Mouse (Mus musculus): Measurements from ENCODE around the gene Olfr1414. TPM values are rescaled to one million over a fixed set of nuclear protein-coding genes. Genes with fewer than 3 reads are reported as not detected.

Olfr1414 gene
- total and polyA plus RNA-seq, 2 experiments from 2014 or later = not detected

DNA sequence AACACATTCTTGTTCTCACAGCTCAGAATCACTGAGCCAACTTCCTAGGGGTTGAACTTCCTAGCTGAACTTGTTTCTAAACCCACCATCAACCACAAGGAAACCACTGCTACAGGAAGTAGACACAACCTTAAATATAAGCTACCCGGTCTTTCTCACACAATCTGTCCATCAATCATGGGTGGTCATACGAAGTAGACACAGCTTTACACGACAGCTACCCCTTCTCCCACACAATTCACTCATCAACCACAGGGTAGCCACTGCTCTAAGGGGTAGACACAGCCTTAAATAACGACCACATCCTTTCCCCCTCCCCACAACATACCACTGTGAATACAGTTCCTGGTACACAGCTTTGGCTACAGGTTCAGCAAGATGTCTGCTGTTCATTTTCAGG lies 49.6 kb downstream of the Olfr1414 start:
- ATAC-seq (no peak), DNase-seq (ENCODE audit: low spot score) (no peak)
- H3K9ac ChIP-seq (replicated peaks; ENCODE audit: low read length) = no peak overlapping the region
- no peak for TF ChIP-seq CTCF (IDR thresholded peaks at IDR 0.05; ENCODE audit: low read depth)
- no peaks in the 10 kb centered on the region for H3K9me3 ChIP-seq (ENCODE audit: low read length)
- no peak overlapping the region for H3K4me2 ChIP-seq (ENCODE audit: low read depth, low read length)
- H3K36me3 ChIP-seq (ENCODE audit: insufficient read depth, low read length) = peaks cover 60% of the 10 kb centered on the region
- no peak overlapping the region for H3K27ac ChIP-seq
- H3K4me1 ChIP-seq (ENCODE audit: insufficient read depth, low read length) = no peaks in the 10 kb centered on the region; the same call in 1 of the 2 replicates
- WGBS = 91% methylated on average over 4 of the region's 4 CpGs
- H3K4me3 ChIP-seq (ENCODE audit: low read length) = no peak overlapping the region
- no peaks in the 10 kb centered on the region for H3K27me3 ChIP-seq (ENCODE audit: insufficient read depth, low read length)

DNA sequence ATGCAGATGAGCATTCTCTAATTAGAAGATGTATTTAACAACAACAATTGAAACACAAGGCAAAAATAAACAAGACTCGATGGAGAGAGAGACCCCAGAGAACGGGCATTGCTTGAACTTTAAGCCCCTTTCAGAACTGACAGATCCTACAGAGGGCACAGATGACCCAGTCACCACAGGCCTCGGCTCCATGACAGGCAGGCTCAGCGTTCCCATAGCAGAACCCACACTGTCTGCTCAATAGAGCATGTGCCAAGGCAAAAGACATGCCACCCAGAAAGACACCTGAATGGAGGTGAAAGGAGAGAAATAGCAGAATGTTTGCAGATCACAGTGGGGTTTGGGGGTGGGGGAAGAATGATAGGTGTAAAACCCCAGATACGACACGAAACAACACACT lies 60.0 kb downstream of the Olfr1414 start:
- 78% methylated on average over 6 of the region's 6 CpGs for WGBS
- H3K27ac ChIP-seq = no peak overlapping the region
- H3K9ac ChIP-seq (replicated peaks; ENCODE audit: low read length) = no peak overlapping the region
- H3K27me3 ChIP-seq (ENCODE audit: insufficient read depth, low read length) = no peaks in the 10 kb centered on the region
- ATAC-seq (no peak), DNase-seq (ENCODE audit: low spot score) (no peak)
- H3K4me1 ChIP-seq (ENCODE audit: insufficient read depth, low read length) = no peaks in the 10 kb centered on the region
- no peak for TF ChIP-seq CTCF (IDR thresholded peaks at IDR 0.05; ENCODE audit: low read depth)
- peaks cover 71% of the 10 kb centered on the region for H3K36me3 ChIP-seq (ENCODE audit: insufficient read depth, low read length)
- no peaks in the 10 kb centered on the region for H3K9me3 ChIP-seq (ENCODE audit: low read length)
- no peak overlapping the region for H3K4me3 ChIP-seq (ENCODE audit: low read length)
- H3K4me2 ChIP-seq (ENCODE audit: low read depth, low read length) = no peak overlapping the region

DNA sequence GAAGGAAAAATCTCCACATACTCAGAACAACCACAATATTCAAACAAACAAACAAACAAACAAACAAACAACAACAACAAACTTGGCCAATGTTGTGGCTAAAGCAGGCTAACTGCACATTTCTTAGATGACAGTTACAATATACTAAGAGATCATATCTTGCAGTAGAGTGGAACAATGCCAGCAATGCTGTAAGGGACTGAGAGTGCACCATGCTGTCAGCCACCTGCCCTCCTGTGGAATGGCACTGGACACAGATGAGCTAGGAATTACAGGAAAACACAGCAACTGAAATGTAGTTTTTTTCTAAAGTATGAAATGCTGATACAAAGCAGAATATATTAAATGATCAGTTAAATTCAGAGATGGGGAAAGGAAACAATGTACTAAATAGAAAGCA lies 60.7 kb downstream of the Olfr1414 start:
- H3K36me3 ChIP-seq (ENCODE audit: insufficient read depth, low read length) = peaks cover 71% of the 10 kb centered on the region
- DNase-seq (ENCODE audit: low spot score) (no peak), ATAC-seq (no peak)
- no peak overlapping the region for H3K4me2 ChIP-seq (ENCODE audit: low read depth, low read length)
- H3K4me3 ChIP-seq (ENCODE audit: low read length) = no peak overlapping the region
- no peak overlapping the region for H3K27ac ChIP-seq
- TF ChIP-seq CTCF (IDR thresholded peaks at IDR 0.05; ENCODE audit: low read depth) = no peak
- no peaks in the 10 kb centered on the region for H3K4me1 ChIP-seq (ENCODE audit: insufficient read depth, low read length)
- H3K9me3 ChIP-seq (ENCODE audit: low read length) = no peaks in the 10 kb centered on the region
- H3K27me3 ChIP-seq (ENCODE audit: insufficient read depth, low read length) = no peaks in the 10 kb centered on the region
- H3K9ac ChIP-seq (replicated peaks; ENCODE audit: low read length) = no peak overlapping the region

Small RNA genes within 50 kb of the gene (microRNA-seq; reads per million reads assigned to microRNA genes)
- gene Mir6900 = 4.9 to 6.4 reads per million in 2 experiments

Other genes with a start within 250 kb of the Olfr1414 start
- gene Ndufa10, start 44.8 kb downstream of the Olfr1414 start, total RNA-seq (2014; rRNA removed) = 187 and 244 TPM in 2 replicates
- 373 and 388 TPM in 2 replicates for gene Ndufa10, start 44.8 kb downstream of the Olfr1414 start, polyA plus RNA-seq (2015; fragmentation: Nextera tagmentation; extraction: Ambion mirVana)
- not detected in 2 replicates for gene Olfr1416, start 33.5 kb downstream of the Olfr1414 start, total RNA-seq (2014; rRNA removed)
- gene Olfr1416, start 33.5 kb downstream of the Olfr1414 start, polyA plus RNA-seq (2015; fragmentation: Nextera tagmentation; extraction: Ambion mirVana) = not detected in 2 replicates
- not detected in 2 replicates for gene Olfr1415, start 22.6 kb downstream of the Olfr1414 start, total RNA-seq (2014; rRNA removed)
- not detected in 2 replicates for gene Olfr1415, start 22.6 kb downstream of the Olfr1414 start, polyA plus RNA-seq (2015; fragmentation: Nextera tagmentation; extraction: Ambion mirVana)
- gene Olfr1413, start 52.7 kb upstream of the Olfr1414 start, total RNA-seq (2014; rRNA removed) = not detected in 2 replicates
- gene Olfr1413, start 52.7 kb upstream of the Olfr1414 start, polyA plus RNA-seq (2015; fragmentation: Nextera tagmentation; extraction: Ambion mirVana) = not detected in 2 replicates
- not detected in 2 replicates for gene Olfr1412, start 67.1 kb upstream of the Olfr1414 start, total RNA-seq (2014; rRNA removed)
- gene Olfr1412, start 67.1 kb upstream of the Olfr1414 start, polyA plus RNA-seq (2015; fragmentation: Nextera tagmentation; extraction: Ambion mirVana) = not detected in 2 replicates
- not detected in 2 replicates for gene Olfr1411, start 75.8 kb upstream of the Olfr1414 start, total RNA-seq (2014; rRNA removed)
- not detected in 2 replicates for gene Olfr1411, start 75.8 kb upstream of the Olfr1414 start, polyA plus RNA-seq (2015; fragmentation: Nextera tagmentation; extraction: Ambion mirVana)
- not detected in 2 replicates for gene Olfr1410, start 87.1 kb upstream of the Olfr1414 start, total RNA-seq (2014; rRNA removed)
- gene Olfr1410, start 87.1 kb upstream of the Olfr1414 start, polyA plus RNA-seq (2015; fragmentation: Nextera tagmentation; extraction: Ambion mirVana) = not detected in 2 replicates
- gene Olfr12, start 99.1 kb upstream of the Olfr1414 start, total RNA-seq (2014; rRNA removed) = not detected in 2 replicates
- gene Olfr12, start 99.1 kb upstream of the Olfr1414 start, polyA plus RNA-seq (2015; fragmentation: Nextera tagmentation; extraction: Ambion mirVana) = not detected in 2 replicates
- 201 and 223 TPM in 2 replicates for gene Cops9, start 123.3 kb upstream of the Olfr1414 start, total RNA-seq (2014; rRNA removed)
- 641 and 676 TPM in 2 replicates for gene Cops9, start 123.3 kb upstream of the Olfr1414 start, polyA plus RNA-seq (2015; fragmentation: Nextera tagmentation; extraction: Ambion mirVana)
- not detected in 2 replicates for gene Otos, start 130.2 kb upstream of the Olfr1414 start, total RNA-seq (2014; rRNA removed)
- 0.81 and 0.88 TPM in 2 replicates for gene Otos, start 130.2 kb upstream of the Olfr1414 start, polyA plus RNA-seq (2015; fragmentation: Nextera tagmentation; extraction: Ambion mirVana)